Mouse (Mus musculus) intestine, embryonic 16.5 days (tissue): ENCODE results near the gene Aldh1l1. TPM values are rescaled to one million over a fixed set of nuclear protein-coding genes. Genes with fewer than 3 reads are reported as not detected.

Experiments used
- ATAC-seq: fragments of 200-750 bp; cut with Nextera tagmentation; 2 replicates; pipeline ENCODE4 v1.8.0; 2017; ENCODE audit warnings: moderate TSS enrichment, moderate library complexity
- H3K27ac ChIP-seq: fragments of 300-500 bp; sonication (generic); 2 replicates; pipeline ENCODE4 v1.5.1; 2014; ENCODE audit warnings: mild to moderate bottlenecking, low read length
- H3K27me3 ChIP-seq: fragments of 300-500 bp; sonication (generic); replicated peaks from 2 replicates; pipeline ENCODE4 v1.6.1; 2014; ENCODE audit warnings: low read length, control low read depth, mixed read lengths; ENCODE audit not compliant: control insufficient read depth, insufficient read depth
- H3K36me3 ChIP-seq: fragments of 300-500 bp; sonication (generic); 2 replicates; pipeline ENCODE4 v1.6.1; 2014; ENCODE audit warnings: low read length, control low read depth; ENCODE audit not compliant: control insufficient read depth, insufficient read depth
- H3K4me1 ChIP-seq: fragments of 300-500 bp; sonication (generic); 2 replicates; pipeline ENCODE4 v1.6.1; 2014; ENCODE audit warnings: low read length, control low read depth, mixed read lengths; ENCODE audit not compliant: control insufficient read depth, insufficient read depth
- H3K4me2 ChIP-seq: fragments of 300-500 bp; sonication (generic); 2 replicates; pipeline ENCODE4 v1.6.1; 2014; ENCODE audit warnings: low read depth, low read length, control low read depth
- H3K4me3 ChIP-seq: fragments of 300-500 bp; sonication (generic); 2 replicates; pipeline ENCODE4 v1.5.1; 2014; ENCODE audit warnings: mild to moderate bottlenecking, low read length
- H3K9ac ChIP-seq: fragments of 300-500 bp; sonication (generic); 2 replicates; pipeline ENCODE4 v1.6.1; 2014; ENCODE audit warnings: low read depth, low read length
- H3K9me3 ChIP-seq: fragments of 300-500 bp; sonication (generic); 2 replicates; pipeline ENCODE4 v1.6.1; 2016; ENCODE audit warnings: low read length, control low read depth; ENCODE audit not compliant: control insufficient read depth
- WGBS: fragments of 180-500 bp; shearing (Covaris S2); extraction: QIAGEN DNeasy Blood & Tissue Kit; methylation state at CpG from one replicate; pipeline ENCODE4 v1.1.7; 2014; 5-methylcytosine and 5-hydroxymethylcytosine counted together
- polyA plus RNA-seq: library from polyadenylated mRNA; unstranded; fragments of >200 nt; fragmentation: Nextera tagmentation; extraction: Ambion mirVana; gene quantifications from 2 replicates; pipeline ENCODE4 v1.2.1, GENCODE M21; 2015

Gene Aldh1l1
- polyA plus RNA-seq, 1 experiment from 2014 or later, result 27.4 TPM

- ATAC-seq, result no peak
- Histone ChIP-seq H3K9ac (no peak overlapping the region), H3K27me3 (no peaks in the 10 kb centered on the region), H3K4me3 (no peak overlapping the region), H3K4me1 (peaks cover 4% of the 10 kb centered on the region; the same call in 1 of the 2 replicates), H3K4me2 (no peak overlapping the region), H3K27ac (no peak overlapping the region), H3K36me3 (no peaks in the 10 kb centered on the region), H3K9me3 (no peaks in the 10 kb centered on the region)
- WGBS, result 64% methylated on average over 7 of the region's 7 CpGs
These were observed 9.2 kb downstream of the Aldh1l1 start for GRCm38 (mm10) chr6:90495282-90495912.

- Histone ChIP-seq H3K4me1 (peaks cover 4% of the 10 kb centered on the region; the same call in 1 of the 2 replicates), H3K4me3 (no peak overlapping the region), H3K27me3 (no peaks in the 10 kb centered on the region), H3K4me2 (no peak overlapping the region), H3K36me3 (no peaks in the 10 kb centered on the region), H3K27ac (no peak overlapping the region), H3K9me3 (no peaks in the 10 kb centered on the region), H3K9ac (no peak overlapping the region)
- 76% methylated on average over 3 of the region's 3 CpGs for WGBS
- ATAC-seq, result no peak
These were observed 10.0 kb downstream of the Aldh1l1 start for GRCm38 (mm10) chr6:90496217-90496616.

- Histone ChIP-seq H3K36me3 (no peaks in the 10 kb centered on the region), H3K9ac (no peak overlapping the region), H3K27me3 (no peaks in the 10 kb centered on the region), H3K4me1 (peaks cover 4% of the 10 kb centered on the region; the same call in 1 of the 2 replicates), H3K9me3 (no peaks in the 10 kb centered on the region), H3K4me3 (no peak overlapping the region), H3K27ac (no peak overlapping the region), H3K4me2 (no peak overlapping the region)
- no peak for ATAC-seq
- WGBS, result 70% methylated on average over 4 of the region's 4 CpGs
These were observed 13.3 kb downstream of the Aldh1l1 start for GRCm38 (mm10) chr6:90499509-90499908.

DNA sequence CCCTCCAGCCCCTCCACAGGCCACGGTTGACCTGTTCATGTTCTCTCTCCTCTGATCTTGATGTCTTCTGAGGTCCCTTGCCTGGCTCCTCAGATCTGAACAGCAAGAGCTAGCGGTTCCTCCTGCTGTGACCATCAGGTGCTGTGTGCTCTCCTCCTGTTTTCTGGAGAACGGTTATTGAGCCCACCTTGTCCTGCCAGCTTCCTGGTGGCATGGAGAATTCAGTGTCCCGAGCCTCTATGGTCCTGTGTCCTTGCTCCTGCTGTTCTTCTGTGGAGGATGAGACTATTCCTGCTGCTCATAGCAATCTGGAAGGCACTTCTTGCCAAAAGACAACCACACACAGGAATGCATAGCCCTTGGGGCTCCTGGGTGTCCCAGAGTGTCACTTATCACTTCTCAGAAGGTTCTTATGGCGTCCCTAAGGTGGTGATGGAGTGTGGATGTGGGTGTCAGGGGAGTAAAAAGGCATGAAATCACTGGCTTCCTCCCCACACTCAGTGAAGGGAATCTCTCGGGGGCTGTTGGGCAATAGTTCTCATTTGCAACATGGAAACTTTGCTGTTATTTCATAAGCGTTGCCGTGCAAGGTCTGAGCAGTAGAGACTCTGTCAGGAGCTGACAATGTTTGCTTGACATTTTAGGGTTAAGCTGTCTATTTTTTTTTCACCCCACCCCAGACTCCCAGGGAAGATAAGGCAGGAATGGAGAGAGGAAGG lies 15.2 kb downstream of the Aldh1l1 start:
- H3K27me3 ChIP-seq, result no peaks in the 10 kb centered on the region
- H3K9ac ChIP-seq, result no peak overlapping the region
- H3K4me2 ChIP-seq, result no peak overlapping the region
- WGBS, result 68% methylated on average over 8 of the region's 8 CpGs
- no peak for ATAC-seq
- no peaks in the 10 kb centered on the region for H3K9me3 ChIP-seq
- H3K36me3 ChIP-seq, result no peaks in the 10 kb centered on the region
- no peak overlapping the region for H3K4me3 ChIP-seq
- H3K27ac ChIP-seq, result no peak overlapping the region
- H3K4me1 ChIP-seq, result peaks cover 3% of the 10 kb centered on the region; the same call in 1 of the 2 replicates

- no peak for ATAC-seq
- 0 out of 2 replicates have a peak overlapping the region, but pooled peaks have one; percentile 56 for H3K27ac ChIP-seq
- H3K27me3 ChIP-seq, result no peaks in the 10 kb centered on the region
- H3K4me1 ChIP-seq, result peaks cover 28% of the 10 kb centered on the region
- H3K4me3 ChIP-seq, result no peak overlapping the region
- H3K9ac ChIP-seq, result no peak overlapping the region
- H3K4me2 ChIP-seq, result no peak overlapping the region
- H3K36me3 ChIP-seq, result no peaks in the 10 kb centered on the region
- H3K9me3 ChIP-seq, result no peaks in the 10 kb centered on the region
- WGBS, result 40% methylated on average over 6 of the region's 6 CpGs
These were observed 19.7 kb downstream of the Aldh1l1 start for GRCm38 (mm10) chr6:90505906-90506305.

DNA sequence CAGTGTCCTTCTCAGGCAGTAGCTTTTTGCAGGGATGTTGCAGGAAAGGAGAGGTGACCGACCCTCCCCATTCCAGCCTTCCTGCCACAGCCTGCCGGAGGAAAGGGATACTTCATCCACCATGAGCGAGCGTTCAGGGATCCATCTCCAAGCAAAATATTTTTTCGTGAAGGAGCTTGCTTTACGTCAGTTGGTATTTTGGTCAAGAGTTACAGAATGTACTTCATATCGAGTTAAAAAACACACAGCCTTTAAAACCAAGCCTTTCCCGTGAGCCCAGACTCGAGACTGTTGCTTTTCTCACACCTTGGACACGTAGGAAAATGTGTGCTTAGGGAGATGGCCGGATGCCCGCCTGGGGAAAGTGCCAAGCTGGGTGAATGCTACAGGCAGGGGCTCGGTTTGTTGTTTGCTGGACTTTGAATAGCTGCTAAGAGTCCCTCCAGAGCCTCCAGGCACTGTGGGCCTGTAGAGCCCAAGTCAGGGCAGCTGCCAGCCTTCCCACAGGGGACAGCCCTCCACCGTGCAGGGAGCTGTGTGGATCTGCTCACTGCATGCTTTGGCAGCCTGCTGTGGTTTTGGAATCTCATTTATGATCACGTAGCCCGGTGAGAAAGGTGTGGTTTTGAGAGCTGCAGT lies 20.6 kb downstream of the Aldh1l1 start:
- Histone ChIP-seq H3K4me1 (peaks cover 28% of the 10 kb centered on the region), H3K27me3 (no peaks in the 10 kb centered on the region), H3K9ac (no peak overlapping the region), H3K36me3 (no peaks in the 10 kb centered on the region), H3K4me2 (no peak overlapping the region), H3K4me3 (no peak overlapping the region), H3K27ac (peak overlapping the region; percentile 56), H3K9me3 (no peaks in the 10 kb centered on the region)
- ATAC-seq, result peak; percentile 79
- WGBS, result 47% methylated on average over 16 of the region's 16 CpGs

DNA sequence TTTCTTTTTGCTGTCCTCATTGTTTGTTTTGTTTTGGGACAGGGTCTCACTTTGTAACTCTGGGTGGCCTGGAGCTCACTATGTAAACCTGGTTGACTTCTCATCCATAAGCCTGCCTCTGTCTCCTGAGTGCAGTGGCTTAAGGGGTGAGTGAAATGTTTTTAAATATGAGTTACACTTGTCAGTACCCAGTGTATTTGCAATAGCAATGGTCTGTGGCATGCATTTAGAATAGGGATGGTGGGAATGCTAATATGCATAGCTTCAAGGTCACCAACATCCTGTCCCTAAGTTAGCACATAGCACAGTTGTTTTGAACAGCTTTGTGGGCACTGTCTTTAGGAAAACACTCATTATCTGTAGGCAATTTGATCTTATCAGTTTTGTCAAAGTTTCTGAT lies 21.2 kb downstream of the Aldh1l1 start:
- no peak overlapping the region for H3K4me3 ChIP-seq
- peaks cover 28% of the 10 kb centered on the region for H3K4me1 ChIP-seq
- no peak for ATAC-seq
- H3K36me3 ChIP-seq, result no peaks in the 10 kb centered on the region
- H3K27me3 ChIP-seq, result no peaks in the 10 kb centered on the region
- H3K27ac ChIP-seq, result peak overlapping the region; percentile 7; the same call in 1 of the 2 replicates
- H3K9me3 ChIP-seq, result no peaks in the 10 kb centered on the region
- no peak overlapping the region for H3K9ac ChIP-seq
- H3K4me2 ChIP-seq, result no peak overlapping the region

DNA sequence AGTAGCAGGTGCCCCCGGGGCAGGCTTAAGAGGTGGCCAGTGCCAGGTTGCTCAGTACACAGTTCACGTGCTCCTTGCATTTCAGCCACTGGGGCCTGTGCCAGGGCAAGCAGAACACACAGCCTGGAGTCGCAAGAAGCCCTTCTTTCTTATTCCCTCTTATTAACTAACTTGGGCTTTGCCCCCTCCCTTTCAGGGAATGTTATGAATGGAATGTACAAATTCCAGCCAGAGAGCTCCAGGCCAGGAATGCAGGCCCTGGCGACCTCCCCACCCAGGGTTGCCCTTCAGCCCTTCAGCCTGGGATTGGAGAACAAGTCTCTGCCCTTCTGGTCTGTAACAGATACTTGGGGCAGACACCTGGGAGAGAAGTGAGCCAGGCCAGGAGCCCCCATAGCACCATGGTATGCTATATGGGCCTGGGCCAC lies 22.0 kb downstream of the Aldh1l1 start:
- no peaks in the 10 kb centered on the region for H3K36me3 ChIP-seq
- no peak overlapping the region for H3K9ac ChIP-seq
- H3K4me1 ChIP-seq, result peaks cover 28% of the 10 kb centered on the region
- WGBS, result 33% methylated on average over 4 of the region's 4 CpGs
- no peak overlapping the region for H3K4me2 ChIP-seq
- H3K4me3 ChIP-seq, result no peak overlapping the region
- no peaks in the 10 kb centered on the region for H3K27me3 ChIP-seq
- 0 out of 2 replicates have a peak overlapping the region, but pooled peaks have one; percentile 29 for H3K27ac ChIP-seq
- H3K9me3 ChIP-seq, result no peaks in the 10 kb centered on the region
- ATAC-seq, result peak; percentile 67

DNA sequence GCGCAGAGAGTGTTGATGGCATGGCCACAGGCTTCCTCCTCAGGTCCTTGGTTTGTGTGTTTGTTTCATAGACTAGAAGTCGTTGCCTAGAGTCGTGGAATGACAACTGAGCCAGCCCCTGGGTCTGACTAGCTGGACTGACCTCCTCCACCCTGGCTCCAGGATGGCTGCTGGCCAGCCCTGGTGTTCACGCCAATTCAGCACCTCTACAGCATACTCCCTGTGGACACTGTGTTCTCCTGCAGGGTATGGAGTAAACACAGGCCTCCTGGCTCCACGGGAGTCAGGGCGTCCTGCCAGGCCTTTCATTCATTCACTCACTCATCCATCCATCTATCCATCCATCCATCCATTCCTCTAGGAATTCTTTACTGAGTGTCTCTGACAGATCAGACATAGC lies 22.9 kb downstream of the Aldh1l1 start:
- Histone ChIP-seq H3K9me3 (no peaks in the 10 kb centered on the region), H3K36me3 (no peaks in the 10 kb centered on the region), H3K27ac (no peak overlapping the region), H3K9ac (no peak overlapping the region), H3K27me3 (no peaks in the 10 kb centered on the region), H3K4me1 (peaks cover 28% of the 10 kb centered on the region), H3K4me2 (no peak overlapping the region), H3K4me3 (no peak overlapping the region)
- WGBS, result 54% methylated on average over 6 of the region's 6 CpGs
- ATAC-seq, result no peak
